Mouse (Mus musculus): Measurements from ENCODE around the gene Cep95. TPM values are rescaled to one million over a fixed set of nuclear protein-coding genes. Genes with fewer than 3 reads are reported as not detected.
A peak's percentile ranks its signal among the peaks of the same experiment; 100 is the strongest.

Cep95 gene
- total and polyA plus RNA-seq, 3 experiments = 17.5 to 21.7 (median 19.3) TPM

DNA sequence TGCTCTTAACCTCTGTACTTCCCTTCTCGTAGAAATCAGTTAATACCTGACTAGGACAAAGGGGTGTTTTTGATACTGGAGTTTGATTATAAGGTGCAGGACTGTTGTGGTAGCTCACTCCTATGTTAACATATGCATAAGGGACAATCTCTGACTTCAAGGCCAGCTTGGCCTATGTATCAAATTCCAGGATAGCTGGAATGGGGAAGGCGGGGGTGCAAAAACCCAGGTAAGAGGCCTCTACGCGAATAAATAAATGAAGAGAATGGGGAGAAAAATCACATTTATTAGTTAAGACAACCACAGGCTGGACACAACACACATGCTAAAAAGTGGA lies 9.0 kb upstream of the Cep95 start:
- DNase-seq (ENCODE audit: extremely low read depth) = no peak
- peaks cover 4 to 57% of the 10 kb centered on the region in 2 experiments; a peak in 2 of 4 replicates for H3K4me1 ChIP-seq (ENCODE audit: control insufficient read depth in 1 of 2, insufficient read depth in 2 of 2)
- peaks cover 48 to 67% of the 10 kb centered on the region in 2 experiments for H3K36me3 ChIP-seq (replicated peaks in 1 of 2; ENCODE audit: control insufficient read depth in 1 of 2, insufficient read depth in 1 of 2, low read length in 1 of 2)
- TF ChIP-seq CHD2 (IDR thresholded peaks at IDR 0.05; ENCODE audit: low read length) (no peak), POLR2AphosphoS2 (IDR thresholded peaks at IDR 0.05; ENCODE audit: low read depth, low read length) (no peak), JUND (conservative IDR thresholded peaks at IDR 0.05; ENCODE audit: low read depth, low read length) (no peak), USF2 (conservative IDR thresholded peaks at IDR 0.05; ENCODE audit: low read depth, low read length) (no peak), CHD1 (IDR thresholded peaks at IDR 0.05; ENCODE audit: low read depth, low read length) (no peak), MAZ (IDR thresholded peaks at IDR 0.05; ENCODE audit: low read depth, low read length) (no peak), ZC3H11A (IDR thresholded peaks at IDR 0.05; ENCODE audit: low read depth, low read length) (no peak), KAT2A (IDR thresholded peaks at IDR 0.05; ENCODE audit: insufficient replicate concordance, low read length) (no peak), SIN3A (IDR thresholded peaks at IDR 0.05; ENCODE audit: low read length) (no peak), UBTF (IDR thresholded peaks at IDR 0.05; ENCODE audit: low read depth, low read length) (no peak), GABPA (IDR thresholded peaks at IDR 0.05; ENCODE audit: insufficient replicate concordance, low read depth, low read length) (no peak), ZNF384 (IDR thresholded peaks at IDR 0.05; ENCODE audit: low read depth, low read length) (no peak), MYC (IDR thresholded peaks at IDR 0.05; ENCODE audit: low read depth, low read length) (no peak), MAX (IDR thresholded peaks at IDR 0.05; ENCODE audit: low read length) (no peak), RCOR1 (conservative IDR thresholded peaks at IDR 0.05; ENCODE audit: low read depth, low read length) (no peak), TBP (conservative IDR thresholded peaks at IDR 0.05; ENCODE audit: low read depth, low read length) (no peak), CTCF (conservative IDR thresholded peaks at IDR 0.05 in 1 of 2, IDR thresholded peaks at IDR 0.05 in 1 of 2; ENCODE audit: low read depth in 2 of 2, low read length in 2 of 2) (no peak), IRF4 (IDR thresholded peaks at IDR 0.05; ENCODE audit: low read depth, low read length) (no peak), ZKSCAN1 (IDR thresholded peaks at IDR 0.05; ENCODE audit: borderline replicate concordance, low read depth, low read length) (no peak), NRF1 (IDR thresholded peaks at IDR 0.05; ENCODE audit: low read depth, low read length) (no peak)
- peaks cover 55% of the 10 kb centered on the region for H3K79me2 ChIP-seq (replicated peaks; ENCODE audit: control insufficient read depth, extremely low read depth, insufficient read depth, poor library complexity, severe bottlenecking)
- no peak overlapping the region for H3K9ac ChIP-seq (ENCODE audit: insufficient read depth, low read depth)
- H3K9me3 ChIP-seq (replicated peaks; ENCODE audit: low read length) = no peaks in the 10 kb centered on the region
- H3K4me3 ChIP-seq (replicated peaks in 1 of 3; ENCODE audit: low read depth in 2 of 3, low read length in 2 of 3, poor library complexity in 1 of 3) = no peak overlapping the region
- H3K27ac ChIP-seq (ENCODE audit: insufficient read depth, low read depth) = peak overlapping the region; percentile 65
- H3K4me2 ChIP-seq (ENCODE audit: insufficient read depth, low read depth, poor library complexity, severe bottlenecking) = peak overlapping the region; percentile 59
- H3K27me3 ChIP-seq (replicated peaks) = no peaks in the 10 kb centered on the region
- dilution Hi-C loops (cut with MboI; ENCODE audit: extremely low pct_ligation_motif_present, extremely low pct_unique_long_range_greater_than_20kb, low sequenced_read_pairs) = no loop called here
- in situ Hi-C loops (cut with MboI; ENCODE audit: low pct_ligation_motif_present, low pct_unique_long_range_greater_than_20kb, low sequenced_read_pairs) = no loop called here

DNA sequence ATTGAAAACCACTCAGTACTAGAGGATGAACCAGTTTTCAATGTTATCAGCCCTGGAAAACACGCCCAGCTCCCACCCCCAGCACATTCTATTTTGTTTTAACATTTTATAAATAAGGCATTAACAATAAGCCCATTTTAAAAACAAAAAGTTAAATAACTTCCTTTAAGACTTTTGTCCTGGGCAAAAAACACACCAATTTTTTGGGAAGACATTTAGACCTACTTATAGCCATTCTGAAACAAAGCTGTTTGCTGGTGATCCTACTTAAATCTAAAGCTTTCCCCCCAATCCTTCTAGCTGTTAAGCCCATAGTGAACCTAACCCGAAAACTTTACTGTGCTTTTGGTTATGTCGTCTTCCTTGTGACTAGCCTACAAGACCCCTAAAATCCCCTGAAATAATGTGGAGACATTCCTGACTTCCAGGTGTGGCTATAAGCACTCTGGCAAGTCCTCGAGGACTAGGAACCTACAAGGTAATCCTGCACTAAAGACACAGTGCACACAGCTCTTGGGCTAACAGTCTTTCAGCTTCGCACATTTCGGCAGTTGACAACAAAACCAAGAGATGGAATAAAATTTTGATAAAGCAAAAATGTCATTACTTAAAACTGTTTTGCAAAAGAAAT lies 8.3 kb upstream of the Cep95 start:
- no peak overlapping the region for H3K4me3 ChIP-seq (replicated peaks in 1 of 3; ENCODE audit: low read depth in 2 of 3, low read length in 2 of 3, poor library complexity in 1 of 3)
- no peak overlapping the region for H3K9ac ChIP-seq (ENCODE audit: insufficient read depth, low read depth)
- in situ Hi-C loops (cut with MboI; ENCODE audit: low pct_ligation_motif_present, low pct_unique_long_range_greater_than_20kb, low sequenced_read_pairs) (no loop called here), dilution Hi-C loops (cut with MboI; ENCODE audit: extremely low pct_ligation_motif_present, extremely low pct_unique_long_range_greater_than_20kb, low sequenced_read_pairs) (no loop called here)
- no peaks in the 10 kb centered on the region for H3K9me3 ChIP-seq (replicated peaks; ENCODE audit: low read length)
- TF ChIP-seq ELF1 (IDR thresholded peaks at IDR 0.05; ENCODE audit: low read depth, low read length) (no peak), CTCF (conservative IDR thresholded peaks at IDR 0.05 in 1 of 2, IDR thresholded peaks at IDR 0.05 in 1 of 2; ENCODE audit: low read depth in 2 of 2, low read length in 2 of 2) (no peak), TBP (conservative IDR thresholded peaks at IDR 0.05; ENCODE audit: low read depth, low read length) (no peak), POLR2A (IDR thresholded peaks at IDR 0.05; ENCODE audit: low read depth, low read length) (peak; percentile 49), NELFE (IDR thresholded peaks at IDR 0.05; ENCODE audit: low read depth, low read length) (peak; percentile 31; the same call in 1 of the 2 replicates), IRF4 (IDR thresholded peaks at IDR 0.05; ENCODE audit: low read depth, low read length) (no peak), USF2 (conservative IDR thresholded peaks at IDR 0.05; ENCODE audit: low read depth, low read length) (no peak), POLR2AphosphoS2 (IDR thresholded peaks at IDR 0.05; ENCODE audit: low read depth, low read length) (0 out of 2 replicates have a peak, but pooled peaks have one; percentile 0), ETS1 (conservative IDR thresholded peaks at IDR 0.05; ENCODE audit: low read depth, low read length) (no peak), SIN3A (IDR thresholded peaks at IDR 0.05; ENCODE audit: low read length) (0 out of 2 replicates have a peak, but pooled peaks have one; percentile 28), MYC (IDR thresholded peaks at IDR 0.05; ENCODE audit: low read depth, low read length) (no peak), TCF12 (IDR thresholded peaks at IDR 0.05; ENCODE audit: low read depth, low read length) (no peak), KAT2A (IDR thresholded peaks at IDR 0.05; ENCODE audit: insufficient replicate concordance, low read length) (no peak), USF1 (IDR thresholded peaks at IDR 0.05; ENCODE audit: low read depth, low read length) (no peak), MAX (IDR thresholded peaks at IDR 0.05; ENCODE audit: low read length) (no peak), ZMIZ1 (IDR thresholded peaks at IDR 0.05; ENCODE audit: low read depth, low read length) (0 out of 2 replicates have a peak, but pooled peaks have one; percentile 46), MEF2A (IDR thresholded peaks at IDR 0.05; ENCODE audit: borderline replicate concordance, low read depth, low read length) (no peak), ZC3H11A (IDR thresholded peaks at IDR 0.05; ENCODE audit: low read depth, low read length) (no peak), RAD21 (IDR thresholded peaks at IDR 0.05; ENCODE audit: low read depth, low read length) (no peak)
- peaks cover 4 to 63% of the 10 kb centered on the region in 2 experiments; a peak in 2 of 4 replicates for H3K4me1 ChIP-seq (ENCODE audit: control insufficient read depth in 1 of 2, insufficient read depth in 2 of 2)
- H3K27me3 ChIP-seq (replicated peaks) = no peaks in the 10 kb centered on the region
- H3K4me2 ChIP-seq (ENCODE audit: insufficient read depth, low read depth, poor library complexity, severe bottlenecking) = no peak overlapping the region; the same call in 1 of the 2 replicates
- H3K79me2 ChIP-seq (replicated peaks; ENCODE audit: control insufficient read depth, extremely low read depth, insufficient read depth, poor library complexity, severe bottlenecking) = peaks cover 61% of the 10 kb centered on the region
- no peak for DNase-seq (ENCODE audit: extremely low read depth)
- H3K27ac ChIP-seq (ENCODE audit: insufficient read depth, low read depth) = no peak overlapping the region
- H3K36me3 ChIP-seq (replicated peaks in 1 of 2; ENCODE audit: control insufficient read depth in 1 of 2, insufficient read depth in 1 of 2, low read length in 1 of 2) = peaks cover 49 to 67% of the 10 kb centered on the region in 2 experiments
